Mouse (Mus musculus): ENCODE measurements around the gene Cep83. TPM values are rescaled to one million over a fixed set of nuclear protein-coding genes. Genes with fewer than 3 reads are reported as not detected.

Cep83 gene
- polyA plus RNA-seq, 1 experiment from 2014 or later: 22.7 TPM

- H3K27ac ChIP-seq (replicated peaks): peak overlapping the region; percentile 72
- 66% methylated on average over 6 of the region's 6 CpGs for WGBS
- H3K4me2 ChIP-seq: no peak overlapping the region
- no peak overlapping the region for H3K9ac ChIP-seq
- peaks cover 44% of the 10 kb centered on the region for H3K36me3 ChIP-seq
- H3K4me3 ChIP-seq: no peak overlapping the region
- H3K4me1 ChIP-seq (replicated peaks): peaks cover 31% of the 10 kb centered on the region
- peak; percentile 80 for ATAC-seq (ENCODE audit: low read depth)
- no peaks in the 10 kb centered on the region for H3K27me3 ChIP-seq
- no peaks in the 10 kb centered on the region for H3K9me3 ChIP-seq
Measured at GRCm38 (mm10) chr10:94829407-94829806, 141.0 kb downstream of the Cep83 start.

- Histone ChIP-seq H3K4me3 (no peak overlapping the region), H3K27me3 (no peaks in the 10 kb centered on the region), H3K36me3 (peaks cover 34% of the 10 kb centered on the region), H3K4me2 (no peak overlapping the region), H3K9me3 (no peaks in the 10 kb centered on the region), H3K4me1 (replicated peaks) (peaks cover 7% of the 10 kb centered on the region; the same call in 1 of the 2 replicates), H3K9ac (no peak overlapping the region), H3K27ac (replicated peaks) (no peak overlapping the region)
- no peak for ATAC-seq (ENCODE audit: low read depth)
- WGBS: 80% methylated on average over 9 of the region's 9 CpGs
Measured at GRCm38 (mm10) chr10:94835874-94836273, 147.4 kb downstream of the Cep83 start.
